Mouse (Mus musculus): ENCODE data around the gene Cttnbp2. TPM values are rescaled to one million over a fixed set of nuclear protein-coding genes. Genes with fewer than 3 reads are reported as not detected.

Gene Cttnbp2
- total and polyA plus RNA-seq, 2 experiments from 2014 or later = 27.3 to 32.2 TPM

DNA sequence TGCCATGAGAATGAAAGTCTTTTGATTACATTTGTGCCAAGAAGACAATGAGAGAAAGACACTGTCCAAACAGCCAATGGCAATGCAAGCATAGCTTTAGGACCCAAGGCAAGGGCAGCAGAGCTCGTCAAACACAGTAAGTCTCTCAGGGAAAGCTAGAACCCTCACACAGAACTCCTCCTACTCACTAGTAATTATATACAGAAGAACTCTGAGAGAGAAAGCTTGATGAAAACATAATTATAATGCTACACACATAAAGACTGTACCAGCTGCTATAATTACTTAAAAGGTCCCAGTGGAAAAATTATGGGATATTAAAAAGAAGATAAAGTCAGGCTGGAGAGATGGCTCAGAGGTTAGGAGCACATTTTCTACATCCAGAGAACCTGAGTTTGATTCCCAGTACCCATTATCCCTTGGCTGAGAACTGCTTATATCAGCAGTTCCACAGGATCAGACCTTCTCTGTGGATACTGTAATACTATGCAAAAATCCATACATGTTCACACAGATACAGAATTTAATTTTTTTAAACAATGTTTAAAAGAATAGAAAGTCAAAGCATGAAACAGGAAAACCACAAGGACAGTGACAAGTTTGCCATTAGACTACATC, 37.2 kb downstream of the Cttnbp2 start:
- H3K27ac ChIP-seq (ENCODE audit: low read depth, low read length) = no peak overlapping the region
- 0 out of 2 replicates have a peak, but pooled peaks cover 3% of the 10 kb centered on the region for H3K36me3 ChIP-seq (ENCODE audit: insufficient read depth, low read length)
- H3K4me2 ChIP-seq (ENCODE audit: low read depth, low read length, poor library complexity, severe bottlenecking) = no peak overlapping the region
- no peak overlapping the region for H3K4me3 ChIP-seq (ENCODE audit: low read depth, low read length)
- no peaks in the 10 kb centered on the region for H3K9me3 ChIP-seq (ENCODE audit: low read length)
- H3K27me3 ChIP-seq (ENCODE audit: insufficient read depth, low read length) = no peaks in the 10 kb centered on the region
- DNase-seq (ENCODE audit: low spot score) (no peak), ATAC-seq (ENCODE audit: low FRiP score) (no peak)
- 46% methylated on average over 1 of the region's 1 CpGs for WGBS
- H3K9ac ChIP-seq (replicated peaks; ENCODE audit: low read length, poor library complexity, severe bottlenecking) = no peak overlapping the region
- H3K4me1 ChIP-seq (ENCODE audit: insufficient read depth, low read length) = no peaks in the 10 kb centered on the region
- no peak for TF ChIP-seq CTCF (IDR thresholded peaks at IDR 0.05)

DNA sequence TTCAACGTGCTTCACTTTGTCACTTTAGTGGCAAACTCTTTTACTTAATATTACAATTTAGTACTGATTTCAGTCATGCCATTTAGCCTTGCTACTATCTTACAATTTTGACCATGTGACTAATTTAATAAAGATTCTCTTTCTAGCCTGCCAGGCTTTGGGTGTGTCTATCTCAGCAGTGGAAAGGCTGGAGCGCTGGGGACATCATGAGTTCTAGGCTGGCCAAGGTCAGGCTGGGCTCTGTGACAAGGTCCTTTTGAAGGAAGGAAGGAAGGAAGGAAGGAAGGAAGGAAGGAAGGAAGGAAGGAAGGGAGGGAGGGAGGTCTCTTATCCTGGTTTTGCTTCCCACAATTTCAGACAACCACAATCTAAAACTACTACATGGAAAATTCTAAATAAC, 39.7 kb downstream of the Cttnbp2 start:
- no peak overlapping the region for H3K9ac ChIP-seq (replicated peaks; ENCODE audit: low read length, poor library complexity, severe bottlenecking)
- no peak overlapping the region for H3K27ac ChIP-seq (ENCODE audit: low read depth, low read length)
- WGBS = 84% methylated on average over 2 of the region's 2 CpGs
- no peaks in the 10 kb centered on the region for H3K9me3 ChIP-seq (ENCODE audit: low read length)
- ATAC-seq (ENCODE audit: low FRiP score) (no peak), DNase-seq (ENCODE audit: low spot score) (no peak)
- H3K4me2 ChIP-seq (ENCODE audit: low read depth, low read length, poor library complexity, severe bottlenecking) = no peak overlapping the region
- H3K27me3 ChIP-seq (ENCODE audit: insufficient read depth, low read length) = no peaks in the 10 kb centered on the region
- no peak overlapping the region for H3K4me3 ChIP-seq (ENCODE audit: low read depth, low read length)
- 0 out of 2 replicates have a peak, but pooled peaks cover 3% of the 10 kb centered on the region for H3K36me3 ChIP-seq (ENCODE audit: insufficient read depth, low read length)
- TF ChIP-seq CTCF (IDR thresholded peaks at IDR 0.05) = no peak
- H3K4me1 ChIP-seq (ENCODE audit: insufficient read depth, low read length) = no peaks in the 10 kb centered on the region

DNA sequence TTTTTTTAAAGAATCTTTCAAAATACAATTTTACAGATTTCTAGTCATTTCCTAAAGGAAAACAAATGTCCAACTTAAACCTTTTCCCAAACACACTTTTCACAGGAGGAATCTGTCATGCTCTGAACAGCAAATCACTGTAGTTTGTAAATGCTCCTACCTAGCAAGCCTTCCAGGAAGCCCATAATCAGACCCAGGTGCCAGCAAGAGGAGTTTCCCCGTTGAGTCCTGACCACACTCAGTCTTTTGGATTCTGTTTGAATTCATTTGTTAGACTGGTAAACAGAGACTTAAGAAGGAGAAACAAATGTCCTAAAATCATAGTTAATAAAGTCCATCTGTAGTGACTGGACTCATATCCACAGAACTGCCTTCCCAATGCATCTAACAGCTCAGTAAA, 40.1 kb downstream of the Cttnbp2 start:
- 84% methylated on average over 1 of the region's 1 CpGs for WGBS
- Histone ChIP-seq H3K9ac (replicated peaks; ENCODE audit: low read length, poor library complexity, severe bottlenecking) (no peak overlapping the region), H3K36me3 (ENCODE audit: insufficient read depth, low read length) (0 out of 2 replicates have a peak, but pooled peaks cover 3% of the 10 kb centered on the region), H3K4me1 (ENCODE audit: insufficient read depth, low read length) (no peaks in the 10 kb centered on the region), H3K9me3 (ENCODE audit: low read length) (no peaks in the 10 kb centered on the region), H3K4me3 (ENCODE audit: low read depth, low read length) (no peak overlapping the region), H3K4me2 (ENCODE audit: low read depth, low read length, poor library complexity, severe bottlenecking) (no peak overlapping the region), H3K27me3 (ENCODE audit: insufficient read depth, low read length) (no peaks in the 10 kb centered on the region), H3K27ac (ENCODE audit: low read depth, low read length) (no peak overlapping the region)
- DNase-seq (ENCODE audit: low spot score) = no peak
- ATAC-seq (ENCODE audit: low FRiP score) = no peak
- TF ChIP-seq CTCF (IDR thresholded peaks at IDR 0.05) = no peak

DNA sequence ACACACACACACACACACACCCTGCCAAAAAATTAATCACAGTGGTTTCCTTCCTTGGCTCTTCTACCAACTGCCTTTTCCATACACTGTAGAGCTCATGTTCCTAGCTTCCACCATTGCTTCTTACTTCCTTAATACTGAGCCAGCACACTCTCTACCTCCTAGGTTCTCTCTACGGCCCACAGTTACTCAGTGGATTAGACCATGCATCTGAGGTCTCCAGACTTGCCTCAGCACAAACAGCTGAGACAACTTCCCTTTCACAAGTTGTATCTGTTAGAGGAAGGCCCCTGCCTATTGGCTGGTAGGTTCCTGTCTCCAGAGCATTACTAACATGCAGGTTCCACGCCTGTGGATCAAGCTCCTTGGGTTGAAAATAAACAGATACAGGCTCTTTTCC, 45.4 kb downstream of the Cttnbp2 start:
- no peak for TF ChIP-seq CTCF (IDR thresholded peaks at IDR 0.05)
- no peak overlapping the region for H3K27ac ChIP-seq (ENCODE audit: low read depth, low read length)
- H3K4me3 ChIP-seq (ENCODE audit: low read depth, low read length) = no peak overlapping the region
- DNase-seq (ENCODE audit: low spot score) (no peak), ATAC-seq (ENCODE audit: low FRiP score) (no peak)
- H3K4me1 ChIP-seq (ENCODE audit: insufficient read depth, low read length) = no peaks in the 10 kb centered on the region
- no peaks in the 10 kb centered on the region for H3K36me3 ChIP-seq (ENCODE audit: insufficient read depth, low read length)
- 85% methylated on average over 2 of the region's 2 CpGs for WGBS
- no peak overlapping the region for H3K9ac ChIP-seq (replicated peaks; ENCODE audit: low read length, poor library complexity, severe bottlenecking)
- H3K27me3 ChIP-seq (ENCODE audit: insufficient read depth, low read length) = no peaks in the 10 kb centered on the region
- H3K9me3 ChIP-seq (ENCODE audit: low read length) = no peaks in the 10 kb centered on the region
- H3K4me2 ChIP-seq (ENCODE audit: low read depth, low read length, poor library complexity, severe bottlenecking) = no peak overlapping the region

DNA sequence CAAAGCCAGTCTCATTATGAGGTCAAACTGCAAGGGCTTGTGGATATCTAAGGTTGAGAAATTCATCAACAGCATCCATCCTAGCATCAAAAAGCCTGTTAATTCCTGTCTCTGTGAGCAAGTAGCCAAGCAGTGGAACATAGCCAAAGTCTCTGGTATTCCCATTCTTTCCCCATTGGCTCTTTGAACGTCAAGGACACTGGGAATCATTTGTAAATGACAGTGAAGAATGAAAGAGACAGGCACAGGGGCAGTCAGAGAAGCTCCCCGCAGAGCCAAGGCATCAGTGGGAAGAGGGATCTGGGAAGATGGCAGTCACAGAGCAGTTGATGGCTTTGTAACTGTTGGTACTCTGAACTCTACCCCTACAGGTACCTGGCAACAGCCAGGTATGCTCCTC, 46.9 kb downstream of the Cttnbp2 start:
- no peaks in the 10 kb centered on the region for H3K4me1 ChIP-seq (ENCODE audit: insufficient read depth, low read length)
- 45% methylated on average over 2 of the region's 2 CpGs for WGBS
- H3K36me3 ChIP-seq (ENCODE audit: insufficient read depth, low read length) = no peaks in the 10 kb centered on the region
- H3K9me3 ChIP-seq (ENCODE audit: low read length) = no peaks in the 10 kb centered on the region
- H3K9ac ChIP-seq (replicated peaks; ENCODE audit: low read length, poor library complexity, severe bottlenecking) = no peak overlapping the region
- H3K4me3 ChIP-seq (ENCODE audit: low read depth, low read length) = no peak overlapping the region
- TF ChIP-seq CTCF (IDR thresholded peaks at IDR 0.05) = no peak
- H3K27me3 ChIP-seq (ENCODE audit: insufficient read depth, low read length) = no peaks in the 10 kb centered on the region
- H3K27ac ChIP-seq (ENCODE audit: low read depth, low read length) = no peak overlapping the region
- no peak overlapping the region for H3K4me2 ChIP-seq (ENCODE audit: low read depth, low read length, poor library complexity, severe bottlenecking)
- ATAC-seq (ENCODE audit: low FRiP score) (no peak), DNase-seq (ENCODE audit: low spot score) (peak; percentile 15)

DNA sequence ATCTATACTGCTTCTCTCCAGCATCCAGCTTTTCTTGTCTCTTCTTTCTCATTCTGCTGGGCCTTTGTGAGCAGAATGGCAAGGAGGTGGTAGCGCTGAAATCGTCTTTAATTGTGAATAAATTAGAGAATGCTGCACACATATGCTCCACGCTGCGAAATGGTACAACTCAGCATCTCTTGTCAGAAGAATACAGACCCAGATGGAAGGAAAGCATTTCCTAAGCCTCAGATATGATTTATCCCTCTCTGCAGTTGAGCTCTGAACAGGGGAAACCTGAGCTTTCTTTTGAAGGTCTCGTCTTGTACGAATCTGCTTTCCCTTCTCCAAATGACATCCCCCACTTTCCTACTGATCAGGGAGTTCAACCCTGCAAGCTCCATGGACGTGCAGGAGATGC, 48.4 kb downstream of the Cttnbp2 start:
- ATAC-seq (ENCODE audit: low FRiP score) = 0 out of 2 replicates have a peak, but pooled peaks have one; percentile 23
- no peak overlapping the region for H3K4me3 ChIP-seq (ENCODE audit: low read depth, low read length)
- no peak for TF ChIP-seq CTCF (IDR thresholded peaks at IDR 0.05)
- no peaks in the 10 kb centered on the region for H3K9me3 ChIP-seq (ENCODE audit: low read length)
- H3K27me3 ChIP-seq (ENCODE audit: insufficient read depth, low read length) = no peaks in the 10 kb centered on the region
- no peak overlapping the region for H3K9ac ChIP-seq (replicated peaks; ENCODE audit: low read length, poor library complexity, severe bottlenecking)
- H3K36me3 ChIP-seq (ENCODE audit: insufficient read depth, low read length) = no peaks in the 10 kb centered on the region
- no peak overlapping the region for H3K27ac ChIP-seq (ENCODE audit: low read depth, low read length)
- H3K4me2 ChIP-seq (ENCODE audit: low read depth, low read length, poor library complexity, severe bottlenecking) = no peak overlapping the region
- H3K4me1 ChIP-seq (ENCODE audit: insufficient read depth, low read length) = no peaks in the 10 kb centered on the region
- 48% methylated on average over 7 of the region's 7 CpGs for WGBS
- DNase-seq (ENCODE audit: low spot score) = no peak

Data from midbrain, postnatal 0 days (tissue).